Mouse (Mus musculus): Measurements from ENCODE around the gene Cd151.

Cd151 gene

DNA sequence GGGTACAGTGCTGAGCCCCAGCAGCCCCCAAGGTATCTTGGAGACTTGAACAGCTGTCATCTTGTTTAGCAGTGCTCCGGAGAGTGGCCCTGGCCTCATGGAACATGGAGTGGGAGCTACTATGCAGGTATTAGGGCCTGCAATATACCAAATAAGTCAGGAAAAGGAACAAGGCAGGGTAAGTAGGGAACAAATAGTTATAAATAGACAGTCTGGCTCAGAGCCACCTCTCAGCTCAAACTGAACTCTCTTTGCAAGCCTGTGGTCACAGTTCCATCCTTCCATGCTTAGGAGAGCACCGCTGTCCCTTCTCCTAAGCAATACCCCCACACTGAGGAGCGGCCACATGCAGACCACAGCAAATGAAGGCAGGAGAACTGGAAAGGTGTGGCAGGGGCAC is 30.4 kb downstream of the Cd151 start:
- no peak for DNase-seq

- DNase-seq, result peak; percentile 85 to 88
Measured at GRCm38 (mm10) chr7:141501820-141502555, 34.8 kb downstream of the Cd151 start.

GRCm38 (mm10) chr7:141502556-141502905 is 35.3 kb downstream of the Cd151 start:
- peak; percentile 88 to 92 for DNase-seq

DNA sequence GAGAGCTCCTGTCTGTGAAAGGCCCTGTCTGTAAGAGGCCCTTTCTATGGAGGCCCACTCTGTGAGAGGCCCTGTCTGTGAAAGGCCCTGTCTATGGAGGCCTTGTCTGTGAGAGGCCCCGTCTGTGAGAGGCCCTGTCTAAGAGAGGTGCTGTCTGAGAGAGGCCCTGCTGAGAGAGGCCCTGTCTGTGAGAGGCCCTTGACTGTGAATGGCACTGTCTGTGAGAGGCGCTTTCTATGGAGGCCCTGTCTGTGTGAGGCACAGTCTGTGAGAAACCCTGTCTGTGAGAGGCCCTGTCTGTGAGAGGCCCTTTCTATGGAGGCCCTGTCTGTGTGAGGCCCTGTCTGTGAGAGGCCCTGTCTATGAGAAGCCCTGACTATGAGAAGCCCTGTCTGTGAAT is 39.1 kb downstream of the Cd151 start:
- DNase-seq, result no peak

DNA sequence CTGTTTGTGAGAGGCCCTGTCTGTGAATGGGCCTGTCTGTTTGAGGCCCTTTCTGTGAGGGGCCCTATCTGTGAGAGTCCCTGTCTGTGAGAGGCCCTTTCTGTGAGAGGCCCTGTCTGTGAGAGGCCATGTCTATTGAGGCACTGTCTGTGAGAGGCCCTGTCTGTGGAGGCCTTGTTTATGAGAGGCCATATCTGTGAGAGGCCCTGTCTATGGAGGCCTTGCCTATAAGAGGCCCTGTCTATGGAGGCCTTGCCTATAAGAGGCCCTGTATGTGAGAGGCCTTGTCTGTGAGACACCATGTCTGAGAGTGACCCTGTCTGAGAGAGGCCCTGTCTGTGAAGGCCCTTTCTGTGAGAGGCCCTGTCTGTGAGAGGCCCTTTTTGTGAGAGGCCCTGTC is 41.0 kb downstream of the Cd151 start:
- no peak for DNase-seq

DNA sequence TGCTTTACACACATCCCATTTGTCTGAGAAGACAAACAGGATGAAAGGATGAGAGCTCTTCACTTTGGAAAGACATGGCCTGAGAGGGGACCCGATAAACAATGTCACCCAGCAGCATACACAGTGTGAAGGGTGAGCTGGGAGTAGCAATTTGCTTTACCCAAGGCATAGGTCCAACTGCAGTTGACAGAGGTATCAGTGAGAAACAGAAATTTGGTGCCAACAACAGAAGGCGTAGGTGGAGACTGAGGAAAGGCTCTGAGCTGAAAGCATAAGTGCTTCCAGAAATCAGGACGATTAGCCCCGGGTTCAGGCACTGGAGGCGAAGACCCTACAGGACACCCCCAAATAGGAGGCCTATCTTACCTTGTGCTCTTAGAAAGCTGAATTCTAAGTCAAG is 43.0 kb downstream of the Cd151 start:
- peak; percentile 56 to 63 for DNase-seq

- DNase-seq, result peak; percentile 65 to 74
Measured at GRCm38 (mm10) chr7:141510681-141511191, 43.5 kb downstream of the Cd151 start.

- DNase-seq, result peak in 1 of 2 experiments; percentile 8
Measured at GRCm38 (mm10) chr7:141517638-141518037, 50.4 kb downstream of the Cd151 start.

GRCm38 (mm10) chr7:141518296-141518695 is 51.1 kb downstream of the Cd151 start:
- DNase-seq, result peak in 1 of 2 experiments; percentile 43

- DNase-seq, result no peak
Measured at GRCm38 (mm10) chr7:141518926-141519325, 51.7 kb downstream of the Cd151 start.

- DNase-seq, result no peak
Measured at GRCm38 (mm10) chr7:141519795-141520194, 52.6 kb downstream of the Cd151 start.

Measured in cerebellum, postnatal 10 days (tissue).